Mouse (Mus musculus) spleen, postnatal 4 days (tissue): ENCODE results near the gene Tcf21.

ENCODE experiments used
- DNase-seq, 2 experiments: peaks; one replicate each; pipeline ENCODE4 v3.0.0; 2022; ENCODE audit warnings: low spot score in 2 of 2

Gene Tcf21

GRCm38 (mm10) chr10:22819871-22820590 is at the start of gene Tcf21:
Gene Tcf21, minus strand, starts transcription at chr10:22820174.
- DNase-seq, result no peak

GRCm38 (mm10) chr10:22868386-22868918 is 48.5 kb upstream of the Tcf21 start:
- no peak for DNase-seq

GRCm38 (mm10) chr10:22867210-22867609 is 47.2 kb upstream of the Tcf21 start:
- DNase-seq, result no peak

- DNase-seq, result no peak
Measured at GRCm38 (mm10) chr10:22858111-22858510, 38.1 kb upstream of the Tcf21 start.

- no peak for DNase-seq
Measured at GRCm38 (mm10) chr10:22854330-22854729, 34.4 kb upstream of the Tcf21 start.

- DNase-seq, result no peak
Measured at GRCm38 (mm10) chr10:22845351-22845750, 25.4 kb upstream of the Tcf21 start.

- DNase-seq, result no peak
Measured at GRCm38 (mm10) chr10:22844731-22845130, 24.8 kb upstream of the Tcf21 start.

- no peak for DNase-seq
Measured at GRCm38 (mm10) chr10:22843440-22844361, 23.7 kb upstream of the Tcf21 start.

GRCm38 (mm10) chr10:22842781-22843439 is 22.9 kb upstream of the Tcf21 start:
- no peak for DNase-seq

GRCm38 (mm10) chr10:22842113-22842512 is 22.1 kb upstream of the Tcf21 start:
- no peak for DNase-seq

GRCm38 (mm10) chr10:22826244-22826643 is 6.3 kb upstream of the Tcf21 start:
- no peak for DNase-seq

- no peak for DNase-seq
Measured at GRCm38 (mm10) chr10:22822896-22823295, 2.9 kb upstream of the Tcf21 start.

GRCm38 (mm10) chr10:22822486-22822885 is 2.5 kb upstream of the Tcf21 start:
- DNase-seq, result no peak

GRCm38 (mm10) chr10:22821709-22822108 is 1.7 kb upstream of the Tcf21 start:
- no peak for DNase-seq

- no peak for DNase-seq
Measured at GRCm38 (mm10) chr10:22821267-22821666, 1.3 kb upstream of the Tcf21 start.

GRCm38 (mm10) chr10:22820841-22821240 is 867 bp upstream of the Tcf21 start:
- DNase-seq, result no peak

- no peak for DNase-seq
Measured at GRCm38 (mm10) chr10:22819239-22819870, 619 bp downstream of the Tcf21 start.

GRCm38 (mm10) chr10:22818600-22819238 is 1.3 kb downstream of the Tcf21 start:
- DNase-seq, result no peak

GRCm38 (mm10) chr10:22817976-22818375 is 2.0 kb downstream of the Tcf21 start:
- DNase-seq, result no peak

GRCm38 (mm10) chr10:22817561-22817960 is 2.4 kb downstream of the Tcf21 start:
- DNase-seq, result no peak

- DNase-seq, result no peak
Measured at GRCm38 (mm10) chr10:22816237-22816762, 3.7 kb downstream of the Tcf21 start.
